Mouse (Mus musculus) stomach, postnatal 0 days (tissue): ENCODE results near the gene Car6. TPM values are rescaled to one million over a fixed set of nuclear protein-coding genes. Genes with fewer than 3 reads are reported as not detected.
A peak's percentile ranks its signal among the peaks of the same experiment; 100 is the strongest.

Experiments used
- ATAC-seq: fragments of 200-750 bp; cut with Nextera tagmentation; 2 replicates; pipeline ENCODE4 v1.8.0; 2017; ENCODE audit not compliant: low FRiP score, low TSS enrichment
- DNase-seq: peaks from one replicate; pipeline ENCODE4 v3.0.0-alpha.2; 2016; ENCODE audit warnings: low spot score
- H3K27ac ChIP-seq: fragments of 300-500 bp; sonication (generic); replicated peaks from 2 replicates; pipeline ENCODE4 v1.5.1; 2014; ENCODE audit warnings: mild to moderate bottlenecking, control low read depth
- H3K27me3 ChIP-seq: fragments of 300-500 bp; sonication (generic); 2 replicates; pipeline ENCODE4 v1.6.1; 2014; ENCODE audit warnings: low read length; ENCODE audit not compliant: control insufficient read depth, insufficient read depth
- H3K36me3 ChIP-seq: fragments of 300-500 bp; sonication (generic); 2 replicates; pipeline ENCODE4 v1.6.1; 2014; ENCODE audit warnings: low read length, mixed read lengths; ENCODE audit not compliant: control insufficient read depth, insufficient read depth
- H3K4me1 ChIP-seq: fragments of 300-500 bp; sonication (generic); replicated peaks from 2 replicates; pipeline ENCODE4 v1.6.1; 2014; ENCODE audit warnings: antibody characterized with exemption; ENCODE audit not compliant: control insufficient read depth, insufficient read depth
- H3K4me2 ChIP-seq: fragments of 300-500 bp; sonication (generic); replicated peaks from 2 replicates; pipeline ENCODE4 v1.6.1; 2014; ENCODE audit warnings: low read depth, mild to moderate bottlenecking, control low read depth, moderate library complexity
- H3K4me3 ChIP-seq: fragments of 300-500 bp; sonication (generic); 2 replicates; pipeline ENCODE4 v1.5.1; 2014; ENCODE audit warnings: low read depth, low read length, control low read depth
- H3K9ac ChIP-seq: fragments of 300-500 bp; sonication (generic); 2 replicates; pipeline ENCODE4 v1.6.1; 2014; ENCODE audit warnings: mild to moderate bottlenecking, low read length, control low read depth, mixed read lengths
- H3K9me3 ChIP-seq: fragments of 300-500 bp; sonication (generic); 2 replicates; pipeline ENCODE4 v1.6.1; 2016; ENCODE audit warnings: low read length; ENCODE audit not compliant: control insufficient read depth
- CTCF ChIP-seq: IDR thresholded peaks from 2 replicates; pipeline ENCODE4 v1.5.1; 2016; ENCODE audit warnings: antibody characterized with exemption, low read depth, mild to moderate bottlenecking, moderate library complexity
- EP300 ChIP-seq: optimal IDR thresholded peaks from 2 replicates; pipeline ENCODE3; 2016; ENCODE audit warnings: antibody characterized with exemption
- WGBS: fragments of 180-500 bp; shearing (Covaris S2); extraction: QIAGEN DNeasy Blood & Tissue Kit; methylation state at CpG from one replicate; pipeline ENCODE4 v1.1.7; 2014; 5-methylcytosine and 5-hydroxymethylcytosine counted together
- polyA plus RNA-seq: library from polyadenylated mRNA; unstranded; fragments of >200 nt; fragmentation: Nextera tagmentation; extraction: Ambion mirVana; gene quantifications from 2 replicates; pipeline ENCODE4 v1.2.1, GENCODE M21; 2015

The Car6 gene
- polyA plus RNA-seq, 1 experiment from 2014 or later, result not detected

GRCm38 (mm10) chr4:150173281-150173680 lies 27.9 kb downstream of the Car6 start:
- 52% methylated on average over 10 of the region's 10 CpGs for WGBS
- no peak for TF ChIP-seq EP300
- TF ChIP-seq CTCF, result peak; percentile 78
- ATAC-seq, result no peak; the same call in 1 of the 2 replicates
- Histone ChIP-seq H3K9ac (no peak overlapping the region), H3K9me3 (no peaks in the 10 kb centered on the region), H3K4me3 (no peak overlapping the region), H3K27me3 (no peaks in the 10 kb centered on the region), H3K4me1 (no peaks in the 10 kb centered on the region), H3K27ac (no peak overlapping the region), H3K36me3 (no peaks in the 10 kb centered on the region), H3K4me2 (no peak overlapping the region)
- DNase-seq, result peak; percentile 58

GRCm38 (mm10) chr4:150172107-150172506 lies 29.0 kb downstream of the Car6 start:
- Histone ChIP-seq H3K36me3 (no peaks in the 10 kb centered on the region), H3K27me3 (no peaks in the 10 kb centered on the region), H3K9ac (no peak overlapping the region), H3K27ac (no peak overlapping the region), H3K4me2 (no peak overlapping the region), H3K9me3 (no peaks in the 10 kb centered on the region), H3K4me3 (no peak overlapping the region), H3K4me1 (no peaks in the 10 kb centered on the region)
- no peak for ATAC-seq
- no peak for DNase-seq
- WGBS, result 74% methylated on average over 8 of the region's 8 CpGs
- no peak for TF ChIP-seq EP300
- TF ChIP-seq CTCF, result no peak

GRCm38 (mm10) chr4:150168406-150168805 lies 32.7 kb downstream of the Car6 start:
- 40% methylated on average over 10 of the region's 10 CpGs for WGBS
- TF ChIP-seq EP300 (no peak), CTCF (no peak)
- H3K9me3 ChIP-seq, result no peaks in the 10 kb centered on the region
- no peak overlapping the region; the same call in 1 of the 2 replicates for H3K4me2 ChIP-seq
- no peak overlapping the region for H3K4me3 ChIP-seq
- no peak for ATAC-seq
- no peaks in the 10 kb centered on the region for H3K4me1 ChIP-seq
- DNase-seq, result peak; percentile 38
- H3K27me3 ChIP-seq, result no peaks in the 10 kb centered on the region
- H3K27ac ChIP-seq, result no peak overlapping the region
- no peak overlapping the region for H3K9ac ChIP-seq
- H3K36me3 ChIP-seq, result no peaks in the 10 kb centered on the region

- peak; percentile 68 for DNase-seq
- Histone ChIP-seq H3K4me3 (no peak overlapping the region), H3K36me3 (no peaks in the 10 kb centered on the region), H3K4me1 (no peaks in the 10 kb centered on the region), H3K4me2 (peak overlapping the region; percentile 23; the same call in 1 of the 2 replicates), H3K9me3 (no peaks in the 10 kb centered on the region), H3K27me3 (no peaks in the 10 kb centered on the region), H3K27ac (no peak overlapping the region), H3K9ac (no peak overlapping the region)
- WGBS, result 33% methylated on average over 13 of the region's 13 CpGs
- TF ChIP-seq CTCF (no peak), EP300 (no peak)
- no peak for ATAC-seq
Observed at GRCm38 (mm10) chr4:150164875-150165274, 36.3 kb downstream of the Car6 start.

- Histone ChIP-seq H3K36me3 (no peaks in the 10 kb centered on the region), H3K4me1 (no peaks in the 10 kb centered on the region), H3K9me3 (no peaks in the 10 kb centered on the region), H3K4me2 (no peak overlapping the region), H3K4me3 (no peak overlapping the region), H3K27ac (no peak overlapping the region), H3K27me3 (no peaks in the 10 kb centered on the region), H3K9ac (no peak overlapping the region)
- DNase-seq, result no peak
- no peak for ATAC-seq
- TF ChIP-seq CTCF (peak; percentile 50), EP300 (no peak)
- WGBS, result 76% methylated on average over 13 of the region's 13 CpGs
Observed at GRCm38 (mm10) chr4:150162561-150163169, 38.5 kb downstream of the Car6 start.

- no peak overlapping the region for H3K9ac ChIP-seq
- H3K27me3 ChIP-seq, result no peaks in the 10 kb centered on the region
- no peak for ATAC-seq
- H3K4me1 ChIP-seq, result no peaks in the 10 kb centered on the region
- no peak overlapping the region for H3K4me2 ChIP-seq
- no peaks in the 10 kb centered on the region for H3K9me3 ChIP-seq
- TF ChIP-seq EP300 (no peak), CTCF (peak; percentile 43)
- WGBS, result 71% methylated on average over 2 of the region's 2 CpGs
- H3K4me3 ChIP-seq, result no peak overlapping the region
- H3K27ac ChIP-seq, result no peak overlapping the region
- DNase-seq, result no peak
- no peaks in the 10 kb centered on the region for H3K36me3 ChIP-seq
Observed at GRCm38 (mm10) chr4:150159458-150159857, 41.7 kb downstream of the Car6 start.
